Mouse (Mus musculus) liver, embryonic 14.5 days (tissue): ENCODE measurements around the gene Setd7. TPM values are rescaled to one million over a fixed set of nuclear protein-coding genes. Genes with fewer than 3 reads are reported as not detected.
A peak's percentile ranks its signal among the peaks of the same experiment; 100 is the strongest.
"Not testable (repeated sequence)": the region's sequence is repeated elsewhere in the genome, so short reads cannot be mapped to it uniquely, and the experiment has no call there.

ENCODE experiments used
- ATAC-seq: fragments of 200-750 bp; cut with Nextera tagmentation; 2 replicates; pipeline ENCODE4 v1.8.0; 2017; ENCODE audit warnings: moderate number of reproducible peaks, mild to moderate bottlenecking, moderate library complexity; ENCODE audit not compliant: insufficient read depth
- DNase-seq, 3 experiments: peaks; one replicate each; pipeline ENCODE4 v3.0.0-alpha.2; 2012 to 2013; ENCODE audit warnings: low read depth in 3 of 3, low spot score in 3 of 3
- H3K27ac ChIP-seq: fragments of 300-500 bp; sonication (generic); 2 replicates; pipeline ENCODE4 v1.5.1; 2014; ENCODE audit warnings: moderate library complexity, mild to moderate bottlenecking, control low read depth, inconsistent platforms
- H3K27me3 ChIP-seq: fragments of 300-500 bp; sonication (generic); 2 replicates; pipeline ENCODE4 v1.6.1; 2014; ENCODE audit warnings: mild to moderate bottlenecking, low read length, moderate library complexity; ENCODE audit not compliant: control insufficient read depth, insufficient read depth
- H3K36me3 ChIP-seq: fragments of 300-500 bp; sonication (generic); replicated peaks from 2 replicates; pipeline ENCODE4 v1.6.1; 2014; ENCODE audit warnings: low read depth; ENCODE audit not compliant: control insufficient read depth, insufficient read depth
- H3K4me1 ChIP-seq, 2 experiments: fragments of 200-500 bp in 1 of 2; fragments of 300-500 bp in 1 of 2; sonication (generic) in 1 of 2; replicated peaks; 2 replicates each; pipeline ENCODE4 v1.6.1; 2012 to 2014; ENCODE audit warnings: antibody characterized with exemption in 1 of 2, inconsistent platforms in 1 of 2, low read length in 1 of 2; ENCODE audit not compliant: control insufficient read depth in 2 of 2, insufficient read depth in 2 of 2
- H3K4me2 ChIP-seq: fragments of 300-500 bp; sonication (generic); 2 replicates; pipeline ENCODE4 v1.6.1; 2014; ENCODE audit warnings: low read depth, mild to moderate bottlenecking, control low read depth, moderate library complexity
- H3K4me3 ChIP-seq, 2 experiments: fragments of 200-500 bp in 1 of 2; fragments of 300-500 bp in 1 of 2; sonication (generic) in 1 of 2; 2 replicates each; pipeline ENCODE4 v1.5.1; 2012 to 2014; ENCODE audit warnings: low read depth in 2 of 2, low read length in 2 of 2, mild to moderate bottlenecking in 2 of 2, control low read depth in 1 of 2, inconsistent platforms in 1 of 2, moderate library complexity in 1 of 2; ENCODE audit not compliant: insufficient read depth in 1 of 2
- H3K9ac ChIP-seq: fragments of 300-500 bp; sonication (generic); replicated peaks from 2 replicates; pipeline ENCODE4 v1.6.1; 2014; ENCODE audit warnings: mild to moderate bottlenecking, control low read depth, moderate library complexity
- H3K9me3 ChIP-seq: fragments of 300-500 bp; sonication (generic); 2 replicates; pipeline ENCODE4 v1.6.1; 2016; ENCODE audit warnings: low read length, mixed read lengths; ENCODE audit not compliant: control insufficient read depth
- CTCF ChIP-seq: IDR thresholded peaks from 2 replicates; pipeline ENCODE4 v1.5.1; 2016; ENCODE audit warnings: antibody characterized with exemption, low read depth, control low read depth
- EP300 ChIP-seq: IDR thresholded peaks from 2 replicates; pipeline ENCODE4 v1.6.1; 2016; ENCODE audit warnings: antibody characterized with exemption, low read depth
- WGBS: fragments of 180-500 bp; shearing (Covaris S2); extraction: QIAGEN DNeasy Blood & Tissue Kit; methylation state at CpG from one replicate; pipeline ENCODE4 v1.1.7; 2014; ENCODE audit not compliant: insufficient replicate concordance; 5-methylcytosine and 5-hydroxymethylcytosine counted together
- polyA plus RNA-seq, 2 experiments: library from polyadenylated mRNA; depleted of rRNA in 1 of 2; stranded (reverse) in 1 of 2; unstranded in 1 of 2; fragments of >200 nt; fragmentation: Nextera tagmentation in 1 of 2; extraction: Ambion mirVana in 1 of 2; gene quantifications; 2 replicates each; pipeline versions ENCODE4 v1.2.1 to v1.2.3; 2012 to 2014

The Setd7 gene
- polyA plus RNA-seq, 2 experiments = 1.0 to 1.8 TPM

DNA sequence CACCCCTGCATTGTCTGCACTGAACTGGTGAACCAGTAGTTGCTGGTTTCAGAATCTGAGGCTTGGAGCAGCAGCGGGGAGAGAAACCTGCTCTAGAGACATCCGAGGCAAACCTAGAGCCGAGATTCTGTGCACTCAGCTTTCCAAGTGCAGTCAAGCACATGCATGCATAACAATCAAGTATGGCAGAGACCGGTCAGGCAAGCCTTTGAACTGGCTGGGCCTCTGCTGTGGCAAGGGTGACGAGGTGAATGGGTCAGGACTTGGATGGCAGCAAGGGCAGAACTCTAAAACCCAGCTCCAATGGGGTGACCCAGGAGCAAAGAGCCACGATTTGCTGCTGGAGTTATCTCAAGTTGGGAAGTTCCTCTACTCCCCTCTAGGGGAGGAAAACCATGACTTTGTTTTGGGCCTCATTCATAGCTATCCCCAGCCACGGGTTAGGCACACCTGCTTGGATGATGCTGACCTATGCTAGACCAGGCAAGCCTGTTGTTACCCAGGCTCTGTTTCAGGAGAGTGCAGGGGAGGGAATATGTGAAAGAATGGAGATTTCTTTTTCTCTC lies 27.1 kb upstream of the Setd7 start:
- 50% methylated on average over 7 of the region's 7 CpGs for WGBS
- Histone ChIP-seq H3K9ac (no peak overlapping the region), H3K27ac (no peak overlapping the region), H3K9me3 (no peaks in the 10 kb centered on the region), H3K27me3 (no peaks in the 10 kb centered on the region), H3K4me1 (no peaks in the 10 kb centered on the region; a peak in 1 of 4 replicates), H3K36me3 (no peaks in the 10 kb centered on the region), H3K4me3 (no peak overlapping the region), H3K4me2 (no peak overlapping the region)
- DNase-seq (no peak), ATAC-seq (no peak)
- TF ChIP-seq CTCF (peak; percentile 35; the same call in 1 of the 2 replicates), EP300 (no peak)

DNA sequence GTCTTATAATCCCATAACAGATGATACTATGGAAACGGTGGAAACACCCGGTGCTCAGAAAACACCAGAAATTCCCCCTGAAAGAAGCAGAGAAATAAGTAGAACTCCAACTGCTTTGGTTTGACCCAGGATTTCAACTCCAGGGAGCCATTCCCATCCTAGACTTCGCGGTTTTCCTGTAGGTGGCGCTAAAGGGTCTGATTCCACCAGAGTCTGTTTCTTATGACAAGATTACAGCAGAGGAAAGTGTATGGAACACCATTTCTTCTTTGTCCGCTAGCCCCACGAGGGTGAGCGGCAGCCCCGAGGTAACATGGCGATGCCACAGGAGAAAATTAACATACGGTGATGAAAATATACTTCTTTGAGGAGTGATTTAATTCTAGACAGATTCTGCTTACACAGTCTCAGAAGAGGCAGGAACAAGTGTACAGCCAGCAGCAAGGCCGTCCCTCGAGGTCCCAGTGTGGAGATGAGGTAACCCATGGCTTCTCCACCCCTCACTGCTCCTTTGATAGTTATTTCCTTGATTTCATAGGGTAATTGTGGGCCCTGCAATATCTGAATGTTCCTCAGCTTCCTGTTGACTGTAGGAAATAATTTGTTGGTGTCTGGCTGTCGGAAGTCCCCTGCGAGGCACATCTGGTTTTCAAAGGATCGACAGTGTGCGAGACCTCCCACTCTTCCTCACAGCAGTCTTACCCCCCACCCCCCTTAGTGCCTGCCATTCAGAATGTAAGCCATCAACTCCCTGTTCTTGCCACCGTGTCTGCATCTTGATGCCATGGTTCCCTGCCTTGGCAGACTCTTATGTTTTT lies 23.1 kb upstream of the Setd7 start:
- Histone ChIP-seq H3K27me3 (no peaks in the 10 kb centered on the region), H3K4me2 (no peak overlapping the region), H3K27ac (no peak overlapping the region), H3K4me3 (no peak overlapping the region), H3K4me1 (no peaks in the 10 kb centered on the region), H3K9ac (no peak overlapping the region), H3K36me3 (no peaks in the 10 kb centered on the region), H3K9me3 (no peaks in the 10 kb centered on the region)
- ATAC-seq (no peak), DNase-seq (peak in 1 of 3 experiments; percentile 30)
- 28% methylated on average over 18 of the region's 18 CpGs for WGBS
- TF ChIP-seq EP300 = no peak
- TF ChIP-seq CTCF = peak; percentile 71

DNA sequence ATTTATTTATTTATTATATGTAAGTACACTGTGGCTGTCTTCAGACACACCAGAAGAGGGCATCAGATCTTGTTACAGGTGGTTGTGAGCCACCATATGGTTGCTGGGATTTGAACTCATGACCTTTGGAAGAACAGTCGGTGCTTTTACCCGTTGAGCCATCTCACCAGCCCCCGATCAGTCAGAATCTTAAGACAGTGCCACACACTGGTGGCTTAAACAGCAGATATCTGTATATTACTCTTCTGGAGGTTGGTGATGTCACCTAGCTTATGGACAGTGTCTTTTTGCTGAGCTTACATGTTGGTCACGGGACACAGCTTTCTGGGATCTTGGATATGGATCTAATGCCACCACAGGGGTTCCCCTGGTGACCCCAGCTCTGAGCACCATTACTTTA lies 18.6 kb upstream of the Setd7 start:
- H3K9ac ChIP-seq, H3K4me3 ChIP-seq, H3K4me2 ChIP-seq, H3K36me3 ChIP-seq, ATAC-seq, DNase-seq, H3K27me3 ChIP-seq, H3K4me1 ChIP-seq, H3K9me3 ChIP-seq, H3K27ac ChIP-seq: not testable (repeated sequence)
- WGBS = 65% methylated on average over 4 of the region's 4 CpGs

DNA sequence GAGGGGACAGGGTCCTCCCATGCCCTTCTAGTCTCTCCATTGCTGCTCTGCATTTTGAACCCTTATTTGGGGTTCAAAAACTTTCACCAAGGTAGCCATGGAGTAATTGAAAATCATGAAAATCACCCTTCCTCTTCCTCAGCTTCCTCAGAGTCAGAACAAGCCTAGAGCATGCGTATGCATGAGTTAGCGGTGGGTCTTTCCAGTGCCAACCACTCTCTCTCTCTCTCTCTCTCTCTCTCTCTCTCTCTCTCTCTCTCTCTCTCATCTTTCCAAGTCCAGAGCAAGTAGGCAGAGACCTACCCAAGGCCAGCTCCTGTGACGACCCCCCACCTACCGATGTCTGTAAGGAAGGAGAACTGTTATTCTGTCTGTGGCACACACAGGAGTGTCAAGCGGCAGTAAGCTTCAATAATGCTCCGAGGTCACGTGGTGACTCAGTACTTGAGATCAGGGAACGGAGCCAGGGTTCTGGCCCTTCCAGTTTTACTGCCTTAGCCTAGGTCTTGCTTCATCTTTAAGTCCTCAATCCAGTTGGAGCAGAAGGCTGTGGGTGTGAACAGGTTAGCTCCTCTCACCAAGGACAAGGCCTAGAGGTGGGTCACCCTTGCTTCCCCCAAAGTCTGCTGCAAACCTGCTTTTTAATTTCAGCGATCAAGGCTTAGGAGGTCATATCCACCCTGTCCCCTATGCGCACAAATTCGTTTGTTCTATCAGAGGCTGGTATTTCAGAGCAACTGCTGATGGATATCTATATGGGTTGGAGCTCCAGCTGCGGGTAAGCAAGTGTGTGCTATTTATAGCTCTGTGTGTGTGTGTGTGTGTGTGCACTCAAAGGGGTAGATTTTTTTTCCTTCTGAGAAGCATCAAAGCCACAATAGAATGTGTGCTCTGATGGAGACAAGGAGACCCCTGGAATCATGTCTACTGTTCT lies 17.4 kb upstream of the Setd7 start:
- H3K27me3 ChIP-seq = no peaks in the 10 kb centered on the region
- H3K9ac ChIP-seq = no peak overlapping the region
- 53% methylated on average over 12 of the region's 12 CpGs for WGBS
- H3K4me2 ChIP-seq = no peak overlapping the region
- ATAC-seq = no peak
- H3K4me3 ChIP-seq = no peak overlapping the region
- H3K4me1 ChIP-seq = no peaks in the 10 kb centered on the region
- no peak overlapping the region for H3K27ac ChIP-seq
- no peaks in the 10 kb centered on the region for H3K9me3 ChIP-seq
- no peaks in the 10 kb centered on the region for H3K36me3 ChIP-seq
- TF ChIP-seq EP300 (no peak), CTCF (no peak)
- DNase-seq = no peak

DNA sequence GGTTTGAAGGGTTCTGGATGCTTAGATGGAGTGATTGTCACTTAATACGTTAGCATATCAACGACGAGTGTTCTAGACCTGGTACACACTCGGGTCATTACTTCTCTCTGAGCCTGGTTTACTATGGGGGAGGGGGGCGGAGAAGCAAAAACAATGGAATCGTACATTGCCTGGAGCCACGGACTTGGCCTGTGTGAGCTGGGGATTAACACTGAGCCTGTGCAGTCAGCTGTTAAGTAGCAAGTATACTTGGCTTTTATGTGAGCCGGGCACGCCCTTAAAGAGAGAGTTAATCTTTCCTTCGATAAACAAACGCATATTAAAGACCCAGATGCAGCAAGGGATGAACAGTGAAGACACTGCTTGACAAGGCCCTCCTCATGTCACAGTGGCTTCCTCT lies 16.7 kb upstream of the Setd7 start:
- Histone ChIP-seq H3K4me3 (no peak overlapping the region), H3K36me3 (no peaks in the 10 kb centered on the region), H3K4me2 (no peak overlapping the region), H3K27ac (no peak overlapping the region), H3K27me3 (no peaks in the 10 kb centered on the region), H3K9ac (no peak overlapping the region), H3K9me3 (no peaks in the 10 kb centered on the region), H3K4me1 (no peaks in the 10 kb centered on the region)
- 63% methylated on average over 11 of the region's 11 CpGs for WGBS
- TF ChIP-seq CTCF (no peak), EP300 (no peak)
- no peak for DNase-seq
- no peak for ATAC-seq
